Mouse (Mus musculus) inflammation-experienced regulatory T-cells (primary cell): ENCODE data around the gene Uts2b. TPM values are rescaled to one million over a fixed set of nuclear protein-coding genes. Genes with fewer than 3 reads are reported as not detected.

Experiments
- polyA plus RNA-seq, 2 experiments: library from polyadenylated mRNA; unstranded; fragments of 100-300 nt; shearing (Covaris generic); gene quantifications; one replicate each; pipeline ENCODE4 v1.2.1; 2017

The Uts2b gene
- polyA plus RNA-seq, result under 1 TPM in 1 of 2 experiments, not detected in 1; 0.34 TPM

GRCm38 (mm10) chr16:27370191-27370590, at the start of gene Uts2b:
Gene Uts2b (minus strand): TSS chr16:27370239.

GRCm38 (mm10) chr16:27388761-27389451, 18.9 kb upstream of the Uts2b start, which contains the start of gene Ccdc50:
Gene Ccdc50 (plus strand): TSS chr16:27388869.

GRCm38 (mm10) chr16:27307189-27307588, 62.9 kb downstream of the Uts2b start, which contains the start of gene Ostn:
Gene Ostn (plus strand): TSS chr16:27307489.

Other genes with a start within 250 kb of the Uts2b start
- not detected for gene Ostn, start 62.8 kb downstream of the Uts2b start, polyA plus RNA-seq
- gene Ccdc50, start 18.6 kb upstream of the Uts2b start, polyA plus RNA-seq, result 10 to 100 TPM; 40.8 to 43.6 TPM